Mouse (Mus musculus) forebrain, embryonic 15.5 days (tissue): Measurements from ENCODE around the gene Ntm. TPM values are rescaled to one million over a fixed set of nuclear protein-coding genes. Genes with fewer than 3 reads are reported as not detected.

Source experiments
- ATAC-seq: fragments of 200-750 bp; cut with Nextera tagmentation; replicated peaks from 2 replicates; pipeline ENCODE4 v1.8.0; 2017; ENCODE audit warnings: mild to moderate bottlenecking, moderate TSS enrichment, moderate library complexity
- H3K27ac ChIP-seq: fragments of 300-500 bp; sonication (generic); replicated peaks from 2 replicates; pipeline ENCODE4 v1.5.1; 2015; ENCODE audit warnings: mild to moderate bottlenecking, inconsistent platforms
- H3K27me3 ChIP-seq: fragments of 300-500 bp; sonication (generic); 2 replicates; pipeline ENCODE4 v1.6.1; 2015; ENCODE audit warnings: inconsistent platforms
- H3K36me3 ChIP-seq: fragments of 300-500 bp; sonication (generic); 2 replicates; pipeline ENCODE4 v1.6.1; 2015; ENCODE audit warnings: mild to moderate bottlenecking, inconsistent platforms
- H3K4me1 ChIP-seq: fragments of 300-500 bp; sonication (generic); 2 replicates; pipeline ENCODE4 v1.6.1; 2015; ENCODE audit warnings: inconsistent platforms
- H3K4me2 ChIP-seq: fragments of 300-500 bp; sonication (generic); replicated peaks from 2 replicates; pipeline ENCODE4 v1.6.1; 2015; ENCODE audit warnings: mild to moderate bottlenecking, inconsistent platforms
- H3K4me3 ChIP-seq: fragments of 300-500 bp; sonication (generic); 2 replicates; pipeline ENCODE4 v1.5.1; 2015; ENCODE audit warnings: mild to moderate bottlenecking, inconsistent platforms
- H3K9ac ChIP-seq: fragments of 300-500 bp; sonication (generic); replicated peaks from 2 replicates; pipeline ENCODE4 v1.6.1; 2015; ENCODE audit warnings: mild to moderate bottlenecking, inconsistent platforms
- H3K9me3 ChIP-seq: fragments of 300-500 bp; sonication (generic); 2 replicates; pipeline ENCODE4 v1.6.1; 2016; ENCODE audit warnings: inconsistent platforms
- WGBS: fragments of 180-500 bp; shearing (Covaris S2); methylation state at CpG from one replicate; pipeline ENCODE4 v1.1.7; 2015; ENCODE audit warnings: mixed read lengths; 5-methylcytosine and 5-hydroxymethylcytosine counted together
- polyA plus RNA-seq: library from polyadenylated mRNA; unstranded; fragments of >200 nt; fragmentation: Nextera tagmentation; extraction: Ambion mirVana; gene quantifications from 2 replicates; pipeline ENCODE4 v1.2.1, GENCODE M21; 2015

The Ntm gene
- polyA plus RNA-seq, 1 experiment from 2014 or later, result 98.7 TPM

GRCm38 (mm10) chr9:29296752-29297151, 666.2 kb downstream of the Ntm start:
- Histone ChIP-seq H3K9ac (no peak overlapping the region), H3K4me3 (no peak overlapping the region), H3K27ac (no peak overlapping the region), H3K36me3 (no peaks in the 10 kb centered on the region), H3K27me3 (no peaks in the 10 kb centered on the region), H3K9me3 (no peaks in the 10 kb centered on the region), H3K4me2 (no peak overlapping the region), H3K4me1 (peaks cover 5% of the 10 kb centered on the region)
- WGBS, result 86% methylated on average over 3 of the region's 3 CpGs
- ATAC-seq, result no peak

- ATAC-seq, result no peak
- Histone ChIP-seq H3K27me3 (no peaks in the 10 kb centered on the region), H3K4me3 (no peak overlapping the region), H3K36me3 (no peaks in the 10 kb centered on the region), H3K9ac (no peak overlapping the region), H3K4me1 (no peaks in the 10 kb centered on the region), H3K9me3 (no peaks in the 10 kb centered on the region), H3K4me2 (no peak overlapping the region), H3K27ac (no peak overlapping the region)
- 84% methylated on average over 7 of the region's 7 CpGs for WGBS
Measured at GRCm38 (mm10) chr9:29288003-29288704, 674.8 kb downstream of the Ntm start.

GRCm38 (mm10) chr9:29285144-29285543, 677.8 kb downstream of the Ntm start:
- no peaks in the 10 kb centered on the region for H3K9me3 ChIP-seq
- no peaks in the 10 kb centered on the region for H3K27me3 ChIP-seq
- no peak overlapping the region for H3K4me3 ChIP-seq
- no peaks in the 10 kb centered on the region for H3K36me3 ChIP-seq
- no peak for ATAC-seq
- no peak overlapping the region for H3K27ac ChIP-seq
- H3K4me2 ChIP-seq, result no peak overlapping the region
- H3K4me1 ChIP-seq, result no peaks in the 10 kb centered on the region
- H3K9ac ChIP-seq, result no peak overlapping the region

- no peaks in the 10 kb centered on the region for H3K9me3 ChIP-seq
- no peak overlapping the region for H3K9ac ChIP-seq
- ATAC-seq, result no peak
- no peak overlapping the region for H3K27ac ChIP-seq
- no peak overlapping the region for H3K4me2 ChIP-seq
- no peaks in the 10 kb centered on the region for H3K36me3 ChIP-seq
- H3K4me3 ChIP-seq, result no peak overlapping the region
- 87% methylated on average over 3 of the region's 3 CpGs for WGBS
- H3K27me3 ChIP-seq, result no peaks in the 10 kb centered on the region
- H3K4me1 ChIP-seq, result peaks cover under 1% of the 10 kb centered on the region; the same call in 1 of the 2 replicates
Measured at GRCm38 (mm10) chr9:29272861-29273260, 690.1 kb downstream of the Ntm start.

GRCm38 (mm10) chr9:29269988-29270387, 693.0 kb downstream of the Ntm start:
- no peak overlapping the region for H3K27ac ChIP-seq
- no peak overlapping the region for H3K4me3 ChIP-seq
- no peak for ATAC-seq
- no peak overlapping the region for H3K4me2 ChIP-seq
- no peaks in the 10 kb centered on the region for H3K9me3 ChIP-seq
- no peaks in the 10 kb centered on the region for H3K27me3 ChIP-seq
- H3K9ac ChIP-seq, result no peak overlapping the region
- 90% methylated on average over 6 of the region's 6 CpGs for WGBS
- no peaks in the 10 kb centered on the region for H3K36me3 ChIP-seq
- peaks cover 10% of the 10 kb centered on the region for H3K4me1 ChIP-seq

GRCm38 (mm10) chr9:29269277-29269646, 693.7 kb downstream of the Ntm start:
- H3K4me3 ChIP-seq, result no peak overlapping the region
- H3K9ac ChIP-seq, result no peak overlapping the region
- peaks cover 10% of the 10 kb centered on the region for H3K4me1 ChIP-seq
- ATAC-seq, result no peak
- no peaks in the 10 kb centered on the region for H3K36me3 ChIP-seq
- WGBS, result 92% methylated on average over 2 of the region's 2 CpGs
- H3K9me3 ChIP-seq, result no peaks in the 10 kb centered on the region
- H3K27me3 ChIP-seq, result no peaks in the 10 kb centered on the region
- no peak overlapping the region for H3K27ac ChIP-seq
- no peak overlapping the region for H3K4me2 ChIP-seq

GRCm38 (mm10) chr9:29268583-29269276, 694.2 kb downstream of the Ntm start:
- Histone ChIP-seq H3K4me2 (no peak overlapping the region), H3K36me3 (no peaks in the 10 kb centered on the region), H3K4me3 (no peak overlapping the region), H3K9me3 (no peaks in the 10 kb centered on the region), H3K27me3 (no peaks in the 10 kb centered on the region), H3K9ac (no peak overlapping the region), H3K4me1 (peaks cover 10% of the 10 kb centered on the region), H3K27ac (no peak overlapping the region)
- 76% methylated on average over 10 of the region's 10 CpGs for WGBS
- no peak for ATAC-seq

- Histone ChIP-seq H3K9ac (no peak overlapping the region), H3K4me2 (no peak overlapping the region), H3K4me1 (peaks cover 15% of the 10 kb centered on the region), H3K36me3 (no peaks in the 10 kb centered on the region), H3K9me3 (no peaks in the 10 kb centered on the region), H3K27ac (no peak overlapping the region), H3K4me3 (no peak overlapping the region), H3K27me3 (no peaks in the 10 kb centered on the region)
- 64% methylated on average over 3 of the region's 3 CpGs for WGBS
- ATAC-seq, result no peak
Measured at GRCm38 (mm10) chr9:29267663-29268062, 695.3 kb downstream of the Ntm start.

GRCm38 (mm10) chr9:29265177-29265576, 697.8 kb downstream of the Ntm start:
- no peak for ATAC-seq
- WGBS, result 50% methylated on average over 4 of the region's 4 CpGs
- Histone ChIP-seq H3K36me3 (no peaks in the 10 kb centered on the region), H3K9me3 (no peaks in the 10 kb centered on the region), H3K4me3 (no peak overlapping the region), H3K4me2 (no peak overlapping the region), H3K27me3 (no peaks in the 10 kb centered on the region), H3K9ac (no peak overlapping the region), H3K27ac (no peak overlapping the region), H3K4me1 (peaks cover 16% of the 10 kb centered on the region)

- 20% methylated on average over 3 of the region's 3 CpGs for WGBS
- no peak for ATAC-seq
- H3K36me3 ChIP-seq, result no peaks in the 10 kb centered on the region
- no peak overlapping the region for H3K4me2 ChIP-seq
- no peaks in the 10 kb centered on the region for H3K9me3 ChIP-seq
- no peaks in the 10 kb centered on the region for H3K27me3 ChIP-seq
- no peak overlapping the region for H3K9ac ChIP-seq
- H3K27ac ChIP-seq, result no peak overlapping the region
- no peak overlapping the region for H3K4me3 ChIP-seq
- peaks cover 15% of the 10 kb centered on the region for H3K4me1 ChIP-seq
Measured at GRCm38 (mm10) chr9:29262836-29263235, 700.1 kb downstream of the Ntm start.

- Histone ChIP-seq H3K4me3 (no peak overlapping the region), H3K36me3 (no peaks in the 10 kb centered on the region), H3K9ac (no peak overlapping the region), H3K27me3 (no peaks in the 10 kb centered on the region), H3K27ac (no peak overlapping the region), H3K9me3 (no peaks in the 10 kb centered on the region), H3K4me1 (peaks cover 8% of the 10 kb centered on the region), H3K4me2 (no peak overlapping the region)
- ATAC-seq, result no peak
- 72% methylated on average over 2 of the region's 2 CpGs for WGBS
Measured at GRCm38 (mm10) chr9:29252866-29253265, 710.1 kb downstream of the Ntm start.

- no peak overlapping the region for H3K4me2 ChIP-seq
- H3K4me3 ChIP-seq, result no peak overlapping the region
- ATAC-seq, result no peak
- no peaks in the 10 kb centered on the region for H3K9me3 ChIP-seq
- H3K27me3 ChIP-seq, result no peaks in the 10 kb centered on the region
- H3K9ac ChIP-seq, result no peak overlapping the region
- 70% methylated on average over 3 of the region's 3 CpGs for WGBS
- no peaks in the 10 kb centered on the region for H3K36me3 ChIP-seq
- H3K27ac ChIP-seq, result no peak overlapping the region
- H3K4me1 ChIP-seq, result peaks cover 13% of the 10 kb centered on the region
Measured at GRCm38 (mm10) chr9:29250813-29251212, 712.1 kb downstream of the Ntm start.

- H3K36me3 ChIP-seq, result no peaks in the 10 kb centered on the region
- no peaks in the 10 kb centered on the region for H3K27me3 ChIP-seq
- peaks cover 17% of the 10 kb centered on the region for H3K4me1 ChIP-seq
- H3K27ac ChIP-seq, result peak overlapping the region; percentile 29; the same call in 1 of the 2 replicates
- 19% methylated on average over 3 of the region's 3 CpGs for WGBS
- no peak overlapping the region for H3K4me2 ChIP-seq
- no peaks in the 10 kb centered on the region for H3K9me3 ChIP-seq
- H3K4me3 ChIP-seq, result no peak overlapping the region
- ATAC-seq, result peak; percentile 78
- H3K9ac ChIP-seq, result no peak overlapping the region
Measured at GRCm38 (mm10) chr9:29247812-29248211, 715.1 kb downstream of the Ntm start.
